Mouse (Mus musculus): Measurements from ENCODE around the gene Ngef. TPM values are rescaled to one million over a fixed set of nuclear protein-coding genes. Genes with fewer than 3 reads are reported as not detected.

Gene Ngef
- 0.20 and 0.88 TPM in 2 replicates for polyA plus RNA-seq (2016; fragmentation: Nextera tagmentation; extraction: Ambion mirVana)

GRCm38 (mm10) chr1:87573800-87574215 lies at the start of gene Ngef:
Gene Ngef (minus strand): TSS chr1:87573870.
- Histone ChIP-seq H3K4me3 (no peak within 1 kb of the TSS), H3K27ac (no peak within 1 kb of the TSS), H3K36me3 (no peaks in the 10 kb centered on the region), H3K4me1 (no peaks in the 10 kb centered on the region), H3K27me3 (ENCODE audit: insufficient read depth, poor library complexity, severe bottlenecking) (no peaks in the 10 kb centered on the region), H3K9me3 (no peaks in the 10 kb centered on the region)
- DNase-seq (ENCODE audit: low spot score): no peak
- WGBS: 76% methylated on average over 6 of the region's 6 CpGs

GRCm38 (mm10) chr1:87621858-87622279 lies 48.2 kb upstream of the Ngef start:
- Histone ChIP-seq H3K27ac (no peak overlapping the region), H3K27me3 (ENCODE audit: insufficient read depth, poor library complexity, severe bottlenecking) (no peaks in the 10 kb centered on the region), H3K4me1 (peaks cover 23% of the 10 kb centered on the region), H3K36me3 (no peaks in the 10 kb centered on the region), H3K4me3 (no peak overlapping the region), H3K9me3 (no peaks in the 10 kb centered on the region)
- WGBS: 69% methylated on average over 3 of the region's 3 CpGs
- DNase-seq (ENCODE audit: low spot score): no peak

GRCm38 (mm10) chr1:87621146-87621857 lies 47.6 kb upstream of the Ngef start:
- WGBS: 75% methylated on average over 9 of the region's 9 CpGs
- no peaks in the 10 kb centered on the region for H3K36me3 ChIP-seq
- H3K27me3 ChIP-seq (ENCODE audit: insufficient read depth, poor library complexity, severe bottlenecking): no peaks in the 10 kb centered on the region
- H3K27ac ChIP-seq: peak overlapping the region; percentile 70; the same call in 1 of the 2 replicates
- H3K4me1 ChIP-seq: peaks cover 17% of the 10 kb centered on the region
- no peak for DNase-seq (ENCODE audit: low spot score)
- H3K4me3 ChIP-seq: peak overlapping the region; percentile 35; the same call in 1 of the 2 replicates
- H3K9me3 ChIP-seq: no peaks in the 10 kb centered on the region

GRCm38 (mm10) chr1:87620693-87621092 lies 47.0 kb upstream of the Ngef start:
- Histone ChIP-seq H3K27me3 (ENCODE audit: insufficient read depth, poor library complexity, severe bottlenecking) (no peaks in the 10 kb centered on the region), H3K4me1 (peaks cover 17% of the 10 kb centered on the region), H3K9me3 (no peaks in the 10 kb centered on the region), H3K27ac (peak overlapping the region; percentile 70), H3K4me3 (peak overlapping the region; percentile 35), H3K36me3 (no peaks in the 10 kb centered on the region)
- DNase-seq (ENCODE audit: low spot score): no peak
- WGBS: 66% methylated on average over 6 of the region's 6 CpGs

- no peak for DNase-seq (ENCODE audit: low spot score)
- WGBS: 65% methylated on average over 12 of the region's 12 CpGs
- Histone ChIP-seq H3K27ac (peak within 1 kb of the TSS; percentile 70), H3K4me3 (peak within 1 kb of the TSS; percentile 35), H3K36me3 (no peaks in the 10 kb centered on the region), H3K4me1 (peaks cover 17% of the 10 kb centered on the region), H3K9me3 (no peaks in the 10 kb centered on the region), H3K27me3 (ENCODE audit: insufficient read depth, poor library complexity, severe bottlenecking) (no peaks in the 10 kb centered on the region)
Observed at GRCm38 (mm10) chr1:87620211-87620668, 46.6 kb upstream of the Ngef start, which contains the start of gene Inpp5d. Gene Inpp5d (plus strand): TSS chr1:87620312.

- no peak for DNase-seq (ENCODE audit: low spot score)
- WGBS: 76% methylated on average over 2 of the region's 2 CpGs
- Histone ChIP-seq H3K27me3 (ENCODE audit: insufficient read depth, poor library complexity, severe bottlenecking) (peaks cover 4% of the 10 kb centered on the region; the same call in 1 of the 2 replicates), H3K4me3 (no peak overlapping the region), H3K4me1 (no peaks in the 10 kb centered on the region), H3K27ac (no peak overlapping the region), H3K36me3 (no peaks in the 10 kb centered on the region), H3K9me3 (no peaks in the 10 kb centered on the region)
Observed at GRCm38 (mm10) chr1:87614576-87615295, 41.1 kb upstream of the Ngef start.

- WGBS: 29% methylated on average over 7 of the region's 7 CpGs
- no peak overlapping the region for H3K4me3 ChIP-seq
- H3K27ac ChIP-seq: no peak overlapping the region
- no peaks in the 10 kb centered on the region for H3K4me1 ChIP-seq
- no peak for DNase-seq (ENCODE audit: low spot score)
- no peaks in the 10 kb centered on the region for H3K9me3 ChIP-seq
- H3K36me3 ChIP-seq: no peaks in the 10 kb centered on the region
- no peaks in the 10 kb centered on the region for H3K27me3 ChIP-seq (ENCODE audit: insufficient read depth, poor library complexity, severe bottlenecking)
Observed at GRCm38 (mm10) chr1:87608416-87609046, 34.9 kb upstream of the Ngef start.

- WGBS: 73% methylated on average over 21 of the region's 21 CpGs
- no peaks in the 10 kb centered on the region for H3K9me3 ChIP-seq
- no peak overlapping the region for H3K4me3 ChIP-seq
- H3K27ac ChIP-seq: no peak overlapping the region
- no peaks in the 10 kb centered on the region for H3K27me3 ChIP-seq (ENCODE audit: insufficient read depth, poor library complexity, severe bottlenecking)
- DNase-seq (ENCODE audit: low spot score): no peak
- H3K36me3 ChIP-seq: no peaks in the 10 kb centered on the region
- H3K4me1 ChIP-seq: no peaks in the 10 kb centered on the region
Observed at GRCm38 (mm10) chr1:87607385-87608091, 33.9 kb upstream of the Ngef start.

GRCm38 (mm10) chr1:87605296-87605695 lies 31.6 kb upstream of the Ngef start:
- Histone ChIP-seq H3K4me3 (no peak overlapping the region), H3K4me1 (no peaks in the 10 kb centered on the region), H3K27me3 (ENCODE audit: insufficient read depth, poor library complexity, severe bottlenecking) (no peaks in the 10 kb centered on the region), H3K27ac (no peak overlapping the region), H3K36me3 (no peaks in the 10 kb centered on the region), H3K9me3 (no peaks in the 10 kb centered on the region)
- DNase-seq (ENCODE audit: low spot score): no peak
- WGBS: 80% methylated on average over 2 of the region's 2 CpGs

GRCm38 (mm10) chr1:87603389-87603788 lies 29.7 kb upstream of the Ngef start:
- WGBS: 84% methylated on average over 5 of the region's 5 CpGs
- Histone ChIP-seq H3K4me1 (no peaks in the 10 kb centered on the region), H3K4me3 (no peak overlapping the region), H3K9me3 (no peaks in the 10 kb centered on the region), H3K36me3 (no peaks in the 10 kb centered on the region), H3K27ac (no peak overlapping the region), H3K27me3 (ENCODE audit: insufficient read depth, poor library complexity, severe bottlenecking) (no peaks in the 10 kb centered on the region)
- DNase-seq (ENCODE audit: low spot score): no peak

GRCm38 (mm10) chr1:87601801-87602200 lies 28.1 kb upstream of the Ngef start:
- 60% methylated on average over 2 of the region's 2 CpGs for WGBS
- no peak overlapping the region for H3K4me3 ChIP-seq
- H3K27me3 ChIP-seq (ENCODE audit: insufficient read depth, poor library complexity, severe bottlenecking): no peaks in the 10 kb centered on the region
- no peak for DNase-seq (ENCODE audit: low spot score)
- no peaks in the 10 kb centered on the region for H3K36me3 ChIP-seq
- H3K4me1 ChIP-seq: no peaks in the 10 kb centered on the region
- H3K27ac ChIP-seq: no peak overlapping the region
- H3K9me3 ChIP-seq: no peaks in the 10 kb centered on the region

GRCm38 (mm10) chr1:87600533-87600932 lies 26.9 kb upstream of the Ngef start:
- no peak for DNase-seq (ENCODE audit: low spot score)
- Histone ChIP-seq H3K27me3 (ENCODE audit: insufficient read depth, poor library complexity, severe bottlenecking) (no peaks in the 10 kb centered on the region), H3K36me3 (no peaks in the 10 kb centered on the region), H3K9me3 (no peaks in the 10 kb centered on the region), H3K27ac (no peak overlapping the region), H3K4me1 (no peaks in the 10 kb centered on the region), H3K4me3 (no peak overlapping the region)
- WGBS: 78% methylated on average over 7 of the region's 7 CpGs
